Mouse (Mus musculus): ENCODE measurements around the gene Gm10591. TPM values are rescaled to one million over a fixed set of nuclear protein-coding genes. Genes with fewer than 3 reads are reported as not detected.

Gene Gm10591
- not detected for total RNA-seq (2023)

GRCm38 (mm10) chr4:42611895-42612294, at the start of gene Gm10591:
TSS of gene Gm10591 (plus strand) at chr4:42612195.

DNA sequence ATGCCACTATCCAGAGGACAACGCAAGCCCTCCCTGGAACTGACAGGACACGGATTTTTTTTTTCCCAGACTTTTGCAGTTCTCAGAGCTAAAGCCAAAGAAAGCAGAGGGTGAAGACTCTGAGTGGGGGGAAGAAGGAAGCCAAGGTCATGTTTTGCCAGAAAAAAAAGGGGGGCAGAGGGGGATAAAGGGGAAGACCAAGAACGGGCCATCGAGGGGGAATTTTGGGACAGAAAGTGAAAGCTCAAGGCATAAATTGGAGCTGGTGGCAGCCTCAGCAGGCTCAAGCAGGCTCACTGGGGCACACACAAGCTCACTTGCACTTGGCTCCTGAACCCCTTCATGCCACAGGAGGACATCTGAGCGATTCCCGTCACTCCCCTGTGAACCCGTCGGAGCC, 17.4 kb downstream of the Gm10591 start, which contains the start of gene Gm2564:
TSS of gene Gm2564 (plus strand) at position 301 of the 400 bp plus-strand sequence.

GRCm38 (mm10) chr4:42654951-42655350, 43.0 kb downstream of the Gm10591 start, which contains the start of gene Ccl27b:
TSS of gene Ccl27b (plus strand) at chr4:42655251.

DNA sequence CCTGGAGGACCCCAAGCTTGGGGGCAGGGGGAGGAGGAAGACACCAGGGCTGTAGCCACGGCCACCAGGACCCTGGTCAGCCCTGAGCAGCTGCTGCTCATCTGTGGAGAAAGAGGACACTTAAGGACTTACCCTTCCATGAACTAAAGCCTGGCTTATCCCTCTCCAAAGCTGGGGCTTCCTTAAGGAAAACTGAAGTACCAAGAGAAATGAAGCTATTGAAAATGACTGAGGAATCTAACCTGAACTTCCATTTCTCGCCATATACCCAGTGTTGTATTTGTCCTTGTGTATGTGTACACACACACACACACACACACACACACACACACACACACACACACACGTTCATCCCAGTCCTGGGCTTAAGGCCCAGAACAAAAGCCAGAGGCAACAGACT, 49.8 kb downstream of the Gm10591 start, which contains the start of gene Il11ra2:
TSS of gene Il11ra2 (minus strand) at position 101 of the 400 bp plus-strand sequence.

Other genes starting within 250 kb of the Gm10591 start
- gene Gm21586, start 172.8 kb upstream of the Gm10591 start, total RNA-seq (2023) = not detected
- not detected for gene Gm2163, start 145.4 kb upstream of the Gm10591 start, total RNA-seq (2023)
- not detected for gene Fam205a2, start 84.0 kb upstream of the Gm10591 start, total RNA-seq (2023)
- not detected for gene Gm2564, start 17.5 kb downstream of the Gm10591 start, total RNA-seq (2023)
- gene Ccl27b, start 43.1 kb downstream of the Gm10591 start, total RNA-seq (2023) = not detected
- gene Il11ra2, start 49.7 kb downstream of the Gm10591 start, total RNA-seq (2023) = not detected
- gene 4930578G10Rik, start 123.3 kb downstream of the Gm10591 start, total RNA-seq (2023) = not detected
- not detected for gene Ccl19, start 144.4 kb downstream of the Gm10591 start, total RNA-seq (2023)
- not detected for gene Ccl21a, start 161.8 kb downstream of the Gm10591 start, total RNA-seq (2023)
- gene Fam205a1, start 241.7 kb downstream of the Gm10591 start, total RNA-seq (2023) = not detected
- not detected for gene Gm12394, start 244.6 kb downstream of the Gm10591 start, total RNA-seq (2023)

Measured in CD4-positive naive resting alpha-beta T cell, adult 76 days (primary cell).